Mouse (Mus musculus): ENCODE results near the gene Ube2z.

DNA sequence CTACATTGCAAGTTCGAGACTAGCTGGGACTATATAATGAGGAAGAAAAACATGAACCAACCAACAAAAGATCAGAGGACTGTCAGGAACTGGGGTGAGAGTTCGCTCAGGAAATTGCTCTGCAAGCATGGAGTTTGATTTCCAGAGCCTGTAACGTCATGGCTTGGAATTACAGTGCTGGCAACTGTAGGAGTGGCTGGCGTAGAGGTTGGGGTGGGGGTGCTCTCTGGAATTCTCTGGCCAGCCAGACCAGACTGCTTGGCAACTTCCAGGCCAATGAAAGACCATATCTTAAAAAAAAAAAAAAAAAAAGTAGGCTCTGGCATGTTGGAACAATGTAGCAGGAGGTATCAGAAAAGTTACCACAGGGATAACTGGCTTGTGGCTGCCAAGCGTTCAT is 15.5 kb upstream of the Ube2z start:
- TF ChIP-seq CTCF (IDR thresholded peaks at IDR 0.05; ENCODE audit: low read depth) (no peak), EP300 (IDR thresholded peaks at IDR 0.05; ENCODE audit: low read depth) (no peak)

Measured in liver, embryonic 14.5 days (tissue).